Mouse (Mus musculus) cerebellum, adult 8-10 months (tissue): ENCODE results near the gene Rpl37a.

ENCODE experiments used
- DNase-seq: peaks from one replicate; pipeline ENCODE4 v3.0.0; 2022

The Rpl37a gene

DNA sequence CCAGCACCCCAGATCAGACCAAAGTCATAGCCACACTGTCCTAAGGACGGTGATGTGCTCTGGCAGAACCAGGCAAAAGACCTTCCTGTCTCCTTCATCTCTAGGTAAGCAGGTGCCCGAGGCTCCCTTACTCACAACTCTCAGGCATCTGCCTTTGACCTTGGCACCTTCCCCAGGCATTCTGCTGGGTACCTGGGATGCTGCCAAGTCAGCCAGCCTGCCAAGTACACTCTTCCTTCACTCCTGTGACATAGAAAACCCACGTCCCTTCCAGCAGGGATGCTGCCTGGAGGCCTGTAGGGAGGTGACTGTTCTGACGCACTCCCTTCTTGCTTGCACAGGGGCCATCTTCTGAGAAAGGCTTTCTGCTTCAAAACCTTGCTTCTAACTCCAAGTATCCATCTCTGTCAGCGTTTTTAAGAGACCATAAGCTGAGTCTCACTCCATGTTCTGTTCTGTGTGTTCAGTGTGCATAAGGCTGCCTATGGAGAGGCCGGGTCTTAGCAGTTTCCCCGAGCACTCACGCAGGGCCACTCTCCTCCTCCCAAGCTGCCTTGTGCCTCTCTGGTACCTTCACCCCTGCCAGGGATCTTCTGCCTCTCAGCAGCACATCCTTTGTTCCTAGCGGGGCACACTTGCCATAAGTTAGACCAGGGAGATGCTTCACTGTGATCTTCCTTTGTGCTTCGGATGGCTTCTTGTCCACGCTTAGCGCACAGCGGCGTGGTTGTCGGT, 28.0 kb downstream of the Rpl37a start:
- peak; percentile 78 for DNase-seq

DNA sequence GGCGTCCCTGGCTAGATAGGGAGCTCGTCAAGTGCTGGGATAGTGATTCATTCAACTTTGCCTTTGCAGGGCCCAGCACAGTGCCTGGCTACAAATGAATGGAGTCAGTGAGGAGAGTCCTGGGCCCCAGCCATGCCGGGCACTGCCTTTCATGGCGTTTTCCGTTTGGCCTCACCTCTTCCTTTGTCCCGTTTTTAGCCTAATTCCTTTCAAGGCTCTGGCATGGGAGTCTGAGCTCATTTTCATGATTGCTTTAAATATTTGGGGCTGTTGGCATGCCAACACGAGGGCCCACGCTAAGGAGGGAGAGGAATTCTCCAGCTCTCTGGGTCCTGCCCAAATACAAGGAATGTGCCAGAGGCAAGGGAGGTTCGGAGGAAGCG, 28.6 kb downstream of the Rpl37a start:
- no peak for DNase-seq

DNA sequence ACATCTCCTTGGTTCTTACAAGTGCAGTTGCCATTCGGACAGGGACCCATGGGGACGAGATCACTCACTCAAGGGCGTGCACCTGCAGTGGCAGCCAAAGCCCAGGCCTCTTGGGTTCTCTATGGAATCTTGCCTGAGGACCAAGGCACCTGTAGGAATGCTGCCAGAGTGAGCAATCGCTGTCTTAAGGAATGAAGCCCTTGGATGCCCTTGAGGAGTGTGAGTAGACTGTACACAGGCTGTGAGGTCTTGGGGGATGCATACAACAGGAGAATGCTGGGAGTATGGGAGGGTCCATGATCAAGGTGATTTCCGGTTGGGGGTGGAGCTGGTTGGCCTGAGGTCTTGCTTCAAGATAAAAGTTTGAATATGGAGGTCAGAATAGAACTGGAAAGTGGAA, 30.3 kb downstream of the Rpl37a start:
- no peak for DNase-seq

DNA sequence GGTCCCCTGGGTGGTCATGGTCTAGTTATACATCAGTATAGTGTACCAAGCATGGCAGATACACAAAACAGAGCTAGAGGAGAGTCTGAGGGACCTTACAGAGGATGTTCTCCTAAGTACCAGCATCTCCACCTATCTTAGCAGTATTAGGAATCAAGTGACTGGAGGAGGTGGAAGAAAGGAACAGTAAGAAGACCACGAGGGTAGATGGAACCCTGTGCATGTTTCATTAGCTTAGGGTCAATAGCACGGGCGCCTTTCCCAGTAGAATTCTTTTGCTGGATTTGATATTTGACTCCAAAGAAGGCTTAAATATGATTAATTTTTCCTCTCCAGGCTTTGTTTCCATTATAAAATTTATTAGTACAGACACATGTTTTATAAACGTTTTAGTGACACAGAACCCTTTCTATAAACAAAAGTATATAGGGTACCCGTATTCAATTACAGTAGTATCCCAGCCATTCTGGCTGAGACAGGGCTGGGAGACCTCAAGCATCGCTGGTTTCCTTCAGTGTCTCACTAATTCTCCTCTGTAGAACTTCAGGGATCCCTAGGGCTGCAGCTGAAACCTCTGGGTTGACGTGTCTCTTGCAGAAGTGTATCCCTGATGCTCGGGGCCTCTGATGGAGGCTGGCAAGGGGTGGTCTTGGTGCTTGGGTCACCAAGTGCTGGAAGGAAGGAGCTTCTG, 33.9 kb downstream of the Rpl37a start:
- no peak for DNase-seq

DNA sequence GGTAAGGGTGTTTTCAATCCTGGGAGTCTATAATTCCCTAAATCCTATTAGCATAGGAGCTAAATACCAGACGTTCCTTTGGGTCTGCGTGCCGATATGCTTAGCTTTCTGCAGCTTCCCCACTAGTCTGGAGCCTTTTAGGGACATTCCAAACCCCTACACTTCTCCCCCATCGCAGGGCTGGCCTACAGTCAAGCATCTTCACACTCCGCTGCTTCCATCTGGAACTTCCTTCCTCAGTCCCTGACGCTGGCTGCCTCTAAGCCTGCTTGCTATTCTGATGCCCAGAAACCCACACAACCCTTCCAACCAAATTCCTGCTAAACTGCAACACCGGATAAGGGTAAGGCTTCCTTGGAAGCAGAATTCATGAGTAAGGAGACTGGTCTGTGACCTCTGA, 35.3 kb downstream of the Rpl37a start:
- peak; percentile 69 for DNase-seq

DNA sequence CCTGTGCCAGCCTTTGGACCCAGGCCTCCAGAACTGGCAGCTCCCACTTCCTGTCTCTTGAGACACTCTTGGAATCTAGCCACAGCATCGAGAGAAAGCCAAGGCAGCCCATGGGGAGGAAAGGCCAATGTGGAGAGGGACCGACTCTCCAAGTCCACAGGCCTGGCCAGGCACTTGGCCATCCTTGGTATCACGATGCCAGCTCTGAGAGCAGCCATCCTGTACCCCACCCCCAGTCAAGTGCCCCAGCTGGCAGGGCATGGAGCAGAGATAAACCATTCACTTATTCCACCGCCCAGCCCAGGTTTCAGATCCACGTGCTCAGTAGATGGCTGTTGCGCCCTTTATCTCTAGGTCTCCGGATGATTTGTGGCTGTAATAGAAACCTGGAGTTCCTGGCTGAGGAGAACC, 40.3 kb downstream of the Rpl37a start:
- peak; percentile 52 for DNase-seq

DNA sequence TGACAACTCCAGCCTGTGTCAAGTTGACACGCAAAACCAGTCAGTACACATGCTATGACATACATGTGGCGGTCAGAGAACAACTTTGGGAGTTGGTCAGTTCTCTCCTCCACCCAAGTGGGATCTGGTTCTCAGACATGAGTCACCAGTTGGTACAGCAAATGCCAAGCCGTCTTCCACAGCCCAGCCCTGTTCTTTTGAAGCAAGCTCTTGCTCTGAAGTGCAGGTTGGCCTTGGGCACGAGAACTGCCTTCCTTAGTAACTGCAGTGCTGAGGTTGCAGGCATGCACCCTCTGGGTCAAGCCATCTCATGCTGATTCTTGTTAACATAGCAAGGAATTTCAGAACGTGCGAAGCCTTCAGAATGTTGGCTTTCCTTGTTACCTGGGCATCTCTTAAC, 42.1 kb downstream of the Rpl37a start:
- DNase-seq, result no peak

DNA sequence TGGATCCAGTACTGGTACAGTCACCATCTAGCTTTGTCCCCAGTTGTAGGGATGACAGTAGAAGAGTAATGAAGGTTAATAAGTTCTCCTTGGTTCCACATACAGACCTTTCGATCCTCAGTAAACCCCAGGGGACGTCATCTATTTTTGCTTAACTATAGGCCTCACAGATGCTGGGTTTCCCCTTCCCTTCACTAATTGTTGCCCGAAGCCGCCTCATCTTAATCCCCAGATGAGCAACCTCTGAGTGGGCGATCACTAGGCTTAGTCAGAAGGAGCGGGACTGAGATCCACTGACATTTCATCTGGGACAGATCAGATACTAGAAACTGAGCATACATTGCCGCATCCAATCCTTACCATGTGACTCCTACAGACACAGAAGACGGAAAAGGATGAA, 44.1 kb downstream of the Rpl37a start:
- DNase-seq, result no peak

DNA sequence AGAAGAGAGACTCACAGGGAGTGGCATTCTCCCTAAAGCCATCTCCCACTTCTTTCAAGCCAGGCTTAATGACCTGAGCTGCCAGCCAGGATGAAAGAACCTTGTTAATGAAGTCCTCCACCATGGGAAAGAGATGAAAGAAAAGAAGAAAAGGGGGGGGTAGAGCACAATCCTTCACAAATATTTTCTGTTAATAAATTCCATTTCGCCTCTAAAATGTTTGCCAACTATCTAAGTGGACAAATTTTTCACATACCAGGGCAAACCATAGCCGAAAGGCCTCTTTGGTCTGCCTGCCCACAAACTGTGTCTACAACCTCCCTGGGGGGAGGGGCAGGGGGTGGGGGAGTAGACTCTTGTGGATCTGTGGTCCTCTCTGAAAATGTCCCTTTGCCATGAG, 44.7 kb downstream of the Rpl37a start:
- no peak for DNase-seq

DNA sequence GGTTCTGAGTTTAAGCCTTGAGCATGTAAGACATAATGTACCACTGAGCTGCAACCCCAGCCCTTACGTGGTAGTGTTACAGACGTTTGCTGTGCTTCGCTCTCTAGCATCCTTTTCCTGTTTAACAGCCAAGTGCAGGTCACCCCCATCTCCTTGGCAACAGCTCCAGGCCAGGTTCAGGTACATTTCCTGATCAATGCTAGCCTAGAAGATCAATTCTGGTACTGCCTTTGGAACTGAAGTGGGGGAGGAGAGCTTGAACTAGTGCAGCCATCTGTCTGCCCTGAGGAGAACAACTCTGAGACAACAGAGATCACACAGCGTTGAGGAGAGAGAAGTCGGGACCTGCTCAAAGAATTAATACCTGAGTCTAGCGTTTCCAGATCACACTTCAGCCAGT, 48.7 kb downstream of the Rpl37a start:
- no peak for DNase-seq
